Mouse (Mus musculus) hindbrain, embryonic 13.5 days (tissue): ENCODE data around the gene Mgat2. TPM values are rescaled to one million over a fixed set of nuclear protein-coding genes. Genes with fewer than 3 reads are reported as not detected.
A peak's percentile ranks its signal among the peaks of the same experiment; 100 is the strongest.

Experiments
- ATAC-seq: fragments of 200-750 bp; cut with Nextera tagmentation; 2 replicates; pipeline ENCODE4 v1.8.0; 2017; ENCODE audit warnings: moderate TSS enrichment; ENCODE audit not compliant: low FRiP score
- H3K27ac ChIP-seq: fragments of 300-500 bp; sonication (generic); 2 replicates; pipeline ENCODE4 v1.5.1; 2015; ENCODE audit warnings: inconsistent platforms, mild to moderate bottlenecking, moderate library complexity
- H3K27me3 ChIP-seq: fragments of 300-500 bp; sonication (generic); 2 replicates; pipeline ENCODE4 v1.6.1; 2015; ENCODE audit warnings: mild to moderate bottlenecking, inconsistent platforms
- H3K36me3 ChIP-seq: fragments of 300-500 bp; sonication (generic); 2 replicates; pipeline ENCODE4 v1.6.1; 2015; ENCODE audit warnings: mild to moderate bottlenecking, inconsistent platforms
- H3K4me1 ChIP-seq: fragments of 300-500 bp; sonication (generic); replicated peaks from 2 replicates; pipeline ENCODE4 v1.6.1; 2015; ENCODE audit warnings: inconsistent platforms
- H3K4me2 ChIP-seq: fragments of 300-500 bp; sonication (generic); 2 replicates; pipeline ENCODE4 v1.6.1; 2015; ENCODE audit warnings: inconsistent platforms, mild to moderate bottlenecking, moderate library complexity
- H3K4me3 ChIP-seq: fragments of 300-500 bp; sonication (generic); 2 replicates; pipeline ENCODE4 v1.5.1; 2015; ENCODE audit warnings: mild to moderate bottlenecking, inconsistent platforms
- H3K9ac ChIP-seq: fragments of 300-500 bp; sonication (generic); 2 replicates; pipeline ENCODE4 v1.6.1; 2015; ENCODE audit warnings: mild to moderate bottlenecking, inconsistent platforms
- H3K9me3 ChIP-seq: fragments of 300-500 bp; sonication (generic); 2 replicates; pipeline ENCODE4 v1.6.1; 2016; ENCODE audit warnings: inconsistent platforms
- WGBS: fragments of 180-500 bp; shearing (Covaris S2); methylation state at CpG from one replicate; pipeline ENCODE4 v1.1.7; 2015; 5-methylcytosine and 5-hydroxymethylcytosine counted together
- polyA plus RNA-seq: library from polyadenylated mRNA; unstranded; fragments of >200 nt; fragmentation: Nextera tagmentation; extraction: Ambion mirVana; gene quantifications from 2 replicates; pipeline ENCODE4 v1.2.1, GENCODE M21; 2015

Mgat2 gene
- polyA plus RNA-seq, 1 experiment from 2014 or later = 34.1 TPM

- Histone ChIP-seq H3K9ac (peak overlapping the region; percentile 96), H3K9me3 (no peaks in the 10 kb centered on the region), H3K4me3 (peak overlapping the region; percentile 90), H3K27ac (peak overlapping the region; percentile 95), H3K4me1 (peaks cover 30% of the 10 kb centered on the region), H3K36me3 (peaks cover 20% of the 10 kb centered on the region), H3K27me3 (no peaks in the 10 kb centered on the region), H3K4me2 (peak overlapping the region; percentile 67)
- WGBS = 2% methylated on average over 74 of the region's 86 CpGs
- peak; percentile 65 for ATAC-seq
Observed at GRCm38 (mm10) chr12:69184342-69185295, 662 bp downstream of the Mgat2 start.

- peak overlapping the region; percentile 67 for H3K4me2 ChIP-seq
- peak overlapping the region; percentile 96 for H3K9ac ChIP-seq
- H3K4me3 ChIP-seq = peak overlapping the region; percentile 90
- H3K9me3 ChIP-seq = no peaks in the 10 kb centered on the region
- H3K4me1 ChIP-seq = peaks cover 30% of the 10 kb centered on the region
- peaks cover 26% of the 10 kb centered on the region for H3K36me3 ChIP-seq
- H3K27ac ChIP-seq = no peak overlapping the region
- no peak for ATAC-seq
- WGBS = 74% methylated on average over 7 of the region's 7 CpGs
- H3K27me3 ChIP-seq = no peaks in the 10 kb centered on the region
Observed at GRCm38 (mm10) chr12:69185371-69185770, 1.4 kb downstream of the Mgat2 start.

- peak overlapping the region; percentile 20; the same call in 1 of the 2 replicates for H3K4me2 ChIP-seq
- H3K4me1 ChIP-seq = peaks cover 30% of the 10 kb centered on the region
- no peak overlapping the region for H3K27ac ChIP-seq
- WGBS = 78% methylated on average over 5 of the region's 5 CpGs
- H3K36me3 ChIP-seq = peaks cover 22% of the 10 kb centered on the region
- H3K4me3 ChIP-seq = no peak overlapping the region
- ATAC-seq = no peak
- H3K9me3 ChIP-seq = no peaks in the 10 kb centered on the region
- no peak overlapping the region; the same call in 1 of the 2 replicates for H3K9ac ChIP-seq
- no peaks in the 10 kb centered on the region for H3K27me3 ChIP-seq
Observed at GRCm38 (mm10) chr12:69186811-69187471, 3.0 kb downstream of the Mgat2 start.

GRCm38 (mm10) chr12:69190074-69190473 lies 6.1 kb downstream of the Mgat2 start:
- Histone ChIP-seq H3K4me2 (no peak overlapping the region), H3K36me3 (peaks cover 22% of the 10 kb centered on the region), H3K4me1 (peaks cover 21% of the 10 kb centered on the region), H3K27me3 (no peaks in the 10 kb centered on the region), H3K4me3 (no peak overlapping the region), H3K9ac (no peak overlapping the region), H3K9me3 (no peaks in the 10 kb centered on the region), H3K27ac (no peak overlapping the region)
- ATAC-seq = no peak
- 90% methylated on average over 9 of the region's 9 CpGs for WGBS

- Histone ChIP-seq H3K4me3 (no peak overlapping the region), H3K4me1 (peaks cover 19% of the 10 kb centered on the region), H3K27ac (no peak overlapping the region), H3K9ac (no peak overlapping the region), H3K4me2 (no peak overlapping the region), H3K27me3 (no peaks in the 10 kb centered on the region), H3K36me3 (peaks cover 22% of the 10 kb centered on the region), H3K9me3 (no peaks in the 10 kb centered on the region)
- 100% methylated on average over 1 of the region's 1 CpGs for WGBS
- no peak for ATAC-seq
Observed at GRCm38 (mm10) chr12:69190522-69190921, 6.6 kb downstream of the Mgat2 start.

GRCm38 (mm10) chr12:69191396-69191795 lies 7.4 kb downstream of the Mgat2 start:
- Histone ChIP-seq H3K9me3 (no peaks in the 10 kb centered on the region), H3K27ac (no peak overlapping the region), H3K4me2 (no peak overlapping the region), H3K36me3 (peaks cover 22% of the 10 kb centered on the region), H3K9ac (no peak overlapping the region), H3K4me3 (no peak overlapping the region), H3K27me3 (no peaks in the 10 kb centered on the region), H3K4me1 (peaks cover 25% of the 10 kb centered on the region)
- WGBS = 91% methylated on average over 5 of the region's 5 CpGs
- no peak for ATAC-seq

GRCm38 (mm10) chr12:69192637-69193036 lies 8.7 kb downstream of the Mgat2 start:
- Histone ChIP-seq H3K4me2 (no peak overlapping the region), H3K9ac (no peak overlapping the region), H3K4me3 (no peak overlapping the region), H3K9me3 (no peaks in the 10 kb centered on the region), H3K4me1 (peaks cover 17% of the 10 kb centered on the region), H3K27ac (no peak overlapping the region), H3K36me3 (peaks cover 22% of the 10 kb centered on the region), H3K27me3 (no peaks in the 10 kb centered on the region)
- ATAC-seq = no peak
- WGBS = 92% methylated on average over 2 of the region's 2 CpGs

GRCm38 (mm10) chr12:69196444-69197377 lies 12.8 kb downstream of the Mgat2 start, which contains the start of gene Gm49383:
Gene Gm49383 (minus strand): TSS chr12:69197104.
- Histone ChIP-seq H3K36me3 (peaks cover 11% of the 10 kb centered on the region; the same call in 1 of the 2 replicates), H3K4me3 (peak within 1 kb of the TSS; percentile 86), H3K4me1 (peaks cover 29% of the 10 kb centered on the region), H3K27me3 (no peaks in the 10 kb centered on the region), H3K4me2 (peak within 1 kb of the TSS; percentile 95), H3K9me3 (no peaks in the 10 kb centered on the region), H3K27ac (peak within 1 kb of the TSS; percentile 94), H3K9ac (peak within 1 kb of the TSS; percentile 90)
- peak; percentile 87 for ATAC-seq
- under 1% methylated on average over 75 of the region's 75 CpGs for WGBS

- WGBS = under 1% methylated on average over 92 of the region's 94 CpGs
- Histone ChIP-seq H3K9ac (peak overlapping the region; percentile 90), H3K4me1 (peaks cover 29% of the 10 kb centered on the region), H3K9me3 (no peaks in the 10 kb centered on the region), H3K4me2 (peak overlapping the region; percentile 95), H3K27ac (peak overlapping the region; percentile 94), H3K27me3 (no peaks in the 10 kb centered on the region), H3K4me3 (peak overlapping the region; percentile 86), H3K36me3 (peaks cover 18% of the 10 kb centered on the region; the same call in 1 of the 2 replicates)
- peak; percentile 82 for ATAC-seq
Observed at GRCm38 (mm10) chr12:69197378-69198163, 13.6 kb downstream of the Mgat2 start.

GRCm38 (mm10) chr12:69198164-69198535 lies 14.2 kb downstream of the Mgat2 start, which contains the start of gene Dnaaf2:
Gene Dnaaf2 (minus strand): TSS chr12:69198429.
- ATAC-seq = peak; percentile 32; the same call in 1 of the 2 replicates
- under 1% methylated on average over 18 of the region's 18 CpGs for WGBS

GRCm38 (mm10) chr12:69198985-69199384 lies 15.0 kb downstream of the Mgat2 start:
- Histone ChIP-seq H3K27me3 (no peaks in the 10 kb centered on the region), H3K36me3 (peaks cover 18% of the 10 kb centered on the region; the same call in 1 of the 2 replicates), H3K9ac (no peak overlapping the region), H3K4me1 (peaks cover 31% of the 10 kb centered on the region), H3K4me2 (peak overlapping the region; percentile 95), H3K4me3 (no peak overlapping the region), H3K27ac (no peak overlapping the region), H3K9me3 (no peaks in the 10 kb centered on the region)
- no peak for ATAC-seq

More at GRCm38 (mm10) chr12:69198164-69198535, 14.2 kb downstream of the Mgat2 start, which contains the start of gene Dnaaf2:
- H3K9ac ChIP-seq = peak within 1 kb of the TSS; percentile 90
- peak within 1 kb of the TSS; percentile 94 for H3K27ac ChIP-seq
- H3K4me2 ChIP-seq = peak within 1 kb of the TSS; percentile 95
- H3K4me1 ChIP-seq = peaks cover 29% of the 10 kb centered on the region
- H3K4me3 ChIP-seq = peak within 1 kb of the TSS; percentile 86
- peaks cover 18% of the 10 kb centered on the region; the same call in 1 of the 2 replicates for H3K36me3 ChIP-seq
- no peaks in the 10 kb centered on the region for H3K9me3 ChIP-seq
- no peaks in the 10 kb centered on the region for H3K27me3 ChIP-seq
